Mouse (Mus musculus): ENCODE measurements at regions not wholly inside any gene's neighbourhood (a gene's known extent, or its start where the extent isn't known, plus 50 kb on each side); places are given as distances from the start of the nearest gene placed in this dataset.
"Not testable (repeated sequence)": the region's sequence is repeated elsewhere in the genome, so short reads cannot be mapped to it uniquely, and the experiment has no call there.

DNA sequence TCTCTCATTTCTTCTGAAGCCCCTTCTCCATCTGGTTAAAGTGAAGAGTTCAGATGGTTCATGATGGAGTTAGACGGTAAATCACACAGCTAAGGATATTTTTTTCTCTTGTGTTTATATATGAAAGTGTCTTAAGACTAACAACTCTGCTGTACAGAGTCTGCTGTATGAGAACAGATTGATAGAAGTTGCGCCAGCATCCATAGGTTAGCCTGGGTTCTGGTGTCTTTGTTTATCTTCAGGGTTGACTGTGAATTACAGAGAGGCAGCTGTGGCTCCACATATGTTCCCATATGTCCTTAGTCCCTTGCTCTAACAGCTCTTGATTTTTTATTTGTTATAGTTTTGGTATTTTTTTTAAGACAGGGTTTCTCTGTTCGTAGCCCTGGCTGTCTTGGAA is 334.9 kb upstream of the Api5 start:
- Histone ChIP-seq H3K4me2 (replicated peaks) (no peak overlapping the region), H3K27me3 (replicated peaks) (no peaks in the 10 kb centered on the region), H3K4me1 (0 out of 2 replicates have a peak, but pooled peaks cover 3% of the 10 kb centered on the region), H3K27ac (no peak overlapping the region), H3K9ac (no peak overlapping the region), H3K36me3 (no peaks in the 10 kb centered on the region), H3K4me3 (no peak overlapping the region), H3K9me3 (no peaks in the 10 kb centered on the region)
- 80% methylated on average over 3 of the region's 3 CpGs for WGBS
- no peak for ATAC-seq (ENCODE audit: low FRiP score, low read depth)

DNA sequence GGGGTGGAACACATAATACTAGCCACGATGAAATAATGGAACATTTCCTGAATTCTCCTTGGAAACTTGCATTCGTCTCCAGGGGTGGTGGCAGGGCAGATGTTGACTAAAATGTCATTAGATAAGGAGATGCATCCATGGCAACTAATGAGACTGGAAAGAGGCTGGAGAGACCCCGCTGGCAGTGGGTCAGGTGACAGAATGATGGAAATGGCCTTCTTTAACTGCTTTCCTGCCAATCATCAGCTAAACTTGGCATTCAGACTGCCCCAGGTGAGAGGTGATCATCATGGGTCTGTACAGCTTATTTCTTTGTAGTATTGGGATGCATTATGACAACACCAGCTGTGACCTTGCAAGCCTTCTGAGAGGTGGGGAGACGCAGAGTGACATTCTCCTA is 334.3 kb upstream of the Api5 start:
- WGBS, result 57% methylated on average over 4 of the region's 4 CpGs
- H3K27ac ChIP-seq, result no peak overlapping the region

DNA sequence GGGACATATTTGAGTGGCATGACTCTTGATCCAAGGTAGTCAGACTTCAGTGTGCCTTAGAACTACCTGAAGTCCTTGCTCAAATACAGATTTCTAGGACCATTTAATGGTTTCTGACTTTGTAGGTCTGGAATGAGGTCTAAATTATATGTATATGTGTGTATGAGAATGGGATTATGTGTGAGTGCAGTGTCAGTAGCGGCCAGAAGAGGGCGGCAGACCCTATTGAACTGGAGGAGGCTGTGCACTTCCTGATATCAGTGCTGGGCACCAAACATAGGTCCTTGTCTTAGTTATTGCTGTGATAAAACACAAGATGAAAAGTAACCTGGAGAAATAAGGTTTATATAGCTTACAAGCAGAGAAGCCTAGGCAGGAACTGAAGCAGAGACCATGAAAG is 328.6 kb upstream of the Api5 start:
- ATAC-seq (ENCODE audit: low FRiP score, low read depth), result no peak
- no peaks in the 10 kb centered on the region for H3K9me3 ChIP-seq
- H3K36me3 ChIP-seq, result no peaks in the 10 kb centered on the region
- H3K4me2 ChIP-seq (replicated peaks), result no peak overlapping the region
- no peak overlapping the region for H3K27ac ChIP-seq
- no peak overlapping the region for H3K4me3 ChIP-seq
- H3K9ac ChIP-seq, result no peak overlapping the region
- peaks cover 3% of the 10 kb centered on the region; the same call in 1 of the 2 replicates for H3K4me1 ChIP-seq
- 83% methylated on average over 2 of the region's 2 CpGs for WGBS
- H3K27me3 ChIP-seq (replicated peaks), result no peaks in the 10 kb centered on the region

More for the DNA sequence above, 334.3 kb upstream of the Api5 start:
- Histone ChIP-seq H3K27me3 (replicated peaks) (no peaks in the 10 kb centered on the region), H3K36me3 (no peaks in the 10 kb centered on the region), H3K4me1 (0 out of 2 replicates have a peak, but pooled peaks cover 3% of the 10 kb centered on the region), H3K4me3 (no peak overlapping the region), H3K9me3 (no peaks in the 10 kb centered on the region), H3K4me2 (replicated peaks) (no peak overlapping the region), H3K9ac (no peak overlapping the region)
- no peak for ATAC-seq (ENCODE audit: low FRiP score, low read depth)

DNA sequence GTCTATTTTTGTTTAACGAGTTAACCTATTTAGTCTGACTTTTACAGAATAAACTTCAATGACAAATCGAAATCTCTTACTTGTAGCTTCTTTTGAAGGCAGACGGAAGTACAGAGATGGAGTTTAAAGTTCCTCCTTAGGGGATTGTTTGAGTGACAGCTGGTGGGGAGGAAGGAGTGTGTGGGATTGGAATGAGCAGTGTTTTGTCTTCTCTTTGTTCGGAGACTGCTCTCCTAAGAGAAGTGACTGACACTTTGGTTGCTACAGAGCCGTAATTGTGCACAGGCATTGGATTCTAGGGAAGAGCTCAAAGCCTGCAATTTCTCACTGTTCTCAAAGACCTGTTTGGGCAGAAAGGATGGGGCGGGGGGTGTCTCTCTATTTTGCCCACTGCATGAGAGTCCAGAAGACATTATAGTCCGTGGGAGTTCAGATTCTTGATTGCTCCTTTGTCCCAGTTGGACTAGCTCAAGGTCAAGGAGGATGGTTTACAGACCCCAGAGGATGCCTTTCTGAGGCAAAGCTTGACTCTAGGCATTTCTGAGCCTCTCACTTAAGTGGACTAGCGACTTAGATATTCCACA is 327.0 kb upstream of the Api5 start:
- H3K9me3 ChIP-seq, result no peaks in the 10 kb centered on the region
- no peak overlapping the region for H3K9ac ChIP-seq
- H3K27ac ChIP-seq, result no peak overlapping the region
- H3K4me3 ChIP-seq, result no peak overlapping the region
- no peaks in the 10 kb centered on the region for H3K36me3 ChIP-seq
- no peaks in the 10 kb centered on the region for H3K27me3 ChIP-seq (replicated peaks)
- H3K4me1 ChIP-seq, result peaks cover 3% of the 10 kb centered on the region; the same call in 1 of the 2 replicates
- peak; percentile 61 for ATAC-seq (ENCODE audit: low FRiP score, low read depth)
- no peak overlapping the region for H3K4me2 ChIP-seq (replicated peaks)
- WGBS, result 19% methylated on average over 8 of the region's 8 CpGs

DNA sequence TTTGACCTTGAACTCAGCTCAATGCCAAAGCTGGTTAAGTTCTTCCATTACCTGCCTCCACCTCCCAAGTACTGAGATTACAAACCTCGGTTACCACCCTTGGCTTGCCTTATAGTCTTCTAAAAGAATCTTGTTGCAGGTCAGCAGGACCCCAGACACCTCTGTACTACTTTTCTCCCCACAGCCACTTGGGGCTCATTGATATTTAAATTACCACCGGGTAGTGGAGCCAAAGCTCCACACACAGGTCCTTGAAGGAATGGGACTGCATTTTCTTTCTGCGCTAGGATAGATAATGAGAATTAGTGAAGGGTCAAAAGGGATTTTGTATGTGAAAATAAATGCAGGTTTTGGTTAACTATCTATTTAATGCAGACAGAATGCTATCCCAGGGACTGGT is 326.5 kb upstream of the Api5 start:
- no peak overlapping the region for H3K4me3 ChIP-seq
- H3K27me3 ChIP-seq (replicated peaks), result no peaks in the 10 kb centered on the region
- H3K36me3 ChIP-seq, result no peaks in the 10 kb centered on the region
- WGBS, result 15% methylated on average over 3 of the region's 3 CpGs
- H3K4me1 ChIP-seq, result peaks cover 2% of the 10 kb centered on the region; the same call in 1 of the 2 replicates
- no peak overlapping the region for H3K9ac ChIP-seq
- H3K9me3 ChIP-seq, result no peaks in the 10 kb centered on the region
- ATAC-seq (ENCODE audit: low FRiP score, low read depth), result peak; percentile 55; the same call in 1 of the 2 replicates
- no peak overlapping the region for H3K4me2 ChIP-seq (replicated peaks)
- H3K27ac ChIP-seq, result no peak overlapping the region

DNA sequence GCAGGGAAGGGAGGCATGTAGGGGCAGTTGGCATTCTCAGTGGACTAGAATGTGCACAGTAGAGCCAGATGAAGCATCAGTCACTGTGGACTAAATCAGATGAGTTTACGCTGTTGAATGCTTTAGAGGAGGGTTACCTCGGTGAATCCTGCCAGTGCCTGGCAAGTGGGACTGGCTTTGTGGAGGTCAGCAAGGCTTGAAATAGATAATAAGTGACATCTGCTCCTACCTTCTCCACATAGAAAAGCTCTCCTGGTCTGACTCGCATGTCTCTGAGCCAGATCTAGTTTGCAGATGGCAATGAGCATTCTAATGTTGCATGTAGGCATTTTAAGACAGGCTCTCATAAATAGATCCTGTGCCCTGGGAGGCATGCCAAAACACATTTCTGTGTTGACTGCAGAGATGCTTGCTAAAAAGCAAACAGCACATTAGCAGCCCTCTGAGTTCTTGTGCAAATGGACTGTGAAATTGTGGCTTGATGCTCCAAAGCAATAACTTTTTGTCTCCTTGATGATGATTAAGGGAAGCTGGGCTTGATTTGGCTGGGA is 310.3 kb upstream of the Api5 start:
- no peaks in the 10 kb centered on the region for H3K4me1 ChIP-seq
- no peaks in the 10 kb centered on the region for H3K27me3 ChIP-seq (replicated peaks)
- no peaks in the 10 kb centered on the region for H3K36me3 ChIP-seq
- WGBS, result 89% methylated on average over 3 of the region's 3 CpGs
- ATAC-seq (ENCODE audit: low FRiP score, low read depth), result no peak
- no peak overlapping the region for H3K9ac ChIP-seq
- H3K27ac ChIP-seq, result no peak overlapping the region
- H3K4me3 ChIP-seq, result no peak overlapping the region
- no peak overlapping the region for H3K4me2 ChIP-seq (replicated peaks)
- no peaks in the 10 kb centered on the region for H3K9me3 ChIP-seq

DNA sequence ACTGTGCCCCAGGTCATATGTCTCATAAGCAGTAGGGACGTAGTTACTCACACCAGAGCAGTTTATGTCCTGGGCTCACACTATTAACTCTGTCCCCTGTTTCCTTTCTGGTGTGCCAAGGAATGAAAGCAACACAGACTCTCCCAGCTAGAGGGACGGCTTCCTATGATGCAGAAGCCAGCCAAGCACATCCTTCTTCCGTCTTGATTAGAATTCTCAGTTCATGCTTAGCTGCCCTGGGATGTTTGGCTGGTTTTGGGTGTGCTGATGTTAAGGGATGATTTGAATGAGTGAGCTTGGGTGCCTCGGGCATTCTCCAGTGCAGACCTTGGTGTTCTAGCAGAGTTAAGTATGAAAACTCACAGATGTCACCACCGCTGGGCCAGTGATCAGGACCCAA is 291.9 kb upstream of the Api5 start:
- H3K36me3 ChIP-seq, result no peaks in the 10 kb centered on the region
- H3K4me1 ChIP-seq, result 0 out of 2 replicates have a peak, but pooled peaks cover 4% of the 10 kb centered on the region
- ATAC-seq (ENCODE audit: low FRiP score, low read depth), result no peak
- no peaks in the 10 kb centered on the region for H3K9me3 ChIP-seq
- H3K27ac ChIP-seq, result no peak overlapping the region
- H3K9ac ChIP-seq, result no peak overlapping the region
- H3K27me3 ChIP-seq (replicated peaks), result no peaks in the 10 kb centered on the region
- H3K4me2 ChIP-seq (replicated peaks), result no peak overlapping the region
- WGBS, result 82% methylated on average over 5 of the region's 5 CpGs
- no peak overlapping the region for H3K4me3 ChIP-seq

DNA sequence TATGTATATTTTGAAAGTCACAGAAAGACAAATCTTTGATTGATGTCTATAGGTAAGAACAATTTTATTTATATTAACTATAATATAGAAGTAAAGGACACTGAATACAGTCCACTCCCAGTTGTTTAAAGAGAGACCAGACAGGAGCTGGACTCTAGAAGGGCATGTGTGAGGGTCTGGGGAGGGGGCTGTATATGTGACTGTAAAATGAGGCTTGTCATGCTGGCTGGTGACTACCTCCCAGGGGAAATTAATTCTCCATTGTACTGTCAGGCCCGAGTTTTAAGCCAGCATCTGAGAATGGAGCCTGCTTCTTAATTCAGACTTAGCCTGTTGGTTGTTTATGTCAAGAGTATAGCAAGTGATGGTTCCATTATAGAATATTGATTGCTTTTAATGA is 261.4 kb upstream of the Api5 start:
- Histone ChIP-seq H3K36me3 (no peaks in the 10 kb centered on the region), H3K9me3 (no peaks in the 10 kb centered on the region), H3K4me1 (no peaks in the 10 kb centered on the region), H3K27ac (no peak overlapping the region), H3K4me3 (no peak overlapping the region), H3K4me2 (replicated peaks) (no peak overlapping the region), H3K9ac (no peak overlapping the region), H3K27me3 (replicated peaks) (no peaks in the 10 kb centered on the region)
- WGBS, result 32% methylated on average over 1 of the region's 1 CpGs
- ATAC-seq (ENCODE audit: low FRiP score, low read depth), result no peak

DNA sequence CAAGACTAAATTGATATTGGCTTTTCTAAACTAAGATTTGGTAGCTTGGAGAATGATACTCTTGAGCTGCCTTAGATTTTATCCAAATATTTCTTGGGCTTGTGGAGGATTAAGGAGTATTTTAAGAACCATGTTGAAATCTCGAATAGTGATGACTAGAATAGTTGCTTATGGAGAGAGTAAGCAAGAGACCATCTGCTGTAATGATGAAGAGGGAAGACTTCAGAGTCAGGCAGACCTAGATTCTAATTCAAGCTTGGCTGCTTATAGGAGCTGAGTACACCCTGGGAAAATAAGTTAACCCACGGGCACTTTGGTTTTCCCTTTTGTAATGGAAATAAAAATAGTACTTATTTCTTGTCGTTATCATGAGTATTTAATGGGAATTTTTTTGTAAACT is 257.3 kb upstream of the Api5 start:
- Histone ChIP-seq H3K4me3 (no peak overlapping the region), H3K27me3 (replicated peaks) (no peaks in the 10 kb centered on the region), H3K9ac (no peak overlapping the region), H3K36me3 (no peaks in the 10 kb centered on the region), H3K9me3 (no peaks in the 10 kb centered on the region), H3K4me2 (replicated peaks) (no peak overlapping the region), H3K27ac (no peak overlapping the region), H3K4me1 (no peaks in the 10 kb centered on the region)
- 84% methylated on average over 3 of the region's 3 CpGs for WGBS
- ATAC-seq (ENCODE audit: low FRiP score, low read depth), result no peak

DNA sequence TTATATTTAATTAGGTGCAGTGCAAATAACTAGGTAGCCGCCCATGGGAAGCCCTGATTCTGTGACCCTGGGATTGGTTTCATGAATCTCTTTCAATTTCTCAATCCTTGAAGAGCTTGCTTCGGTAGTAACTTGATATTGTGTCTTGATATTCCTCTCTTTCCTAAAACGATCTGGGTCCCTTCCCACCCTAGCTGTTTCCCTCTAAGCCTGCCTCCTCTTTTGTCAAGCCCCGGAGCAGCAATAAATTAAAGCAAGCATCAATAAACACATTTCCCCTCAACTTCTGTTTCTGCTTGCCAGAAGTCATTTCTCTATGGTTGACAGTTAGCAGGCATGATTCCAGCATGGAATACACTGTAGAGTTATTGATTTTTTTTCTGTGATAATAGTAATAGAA is 252.6 kb upstream of the Api5 start:
- Histone ChIP-seq H3K27ac (no peak overlapping the region), H3K9ac (no peak overlapping the region), H3K4me1 (no peaks in the 10 kb centered on the region), H3K9me3 (no peaks in the 10 kb centered on the region), H3K4me2 (replicated peaks) (no peak overlapping the region), H3K36me3 (no peaks in the 10 kb centered on the region), H3K27me3 (replicated peaks) (no peaks in the 10 kb centered on the region), H3K4me3 (no peak overlapping the region)
- no peak for ATAC-seq (ENCODE audit: low FRiP score, low read depth)
- WGBS, result 46% methylated on average over 4 of the region's 4 CpGs

DNA sequence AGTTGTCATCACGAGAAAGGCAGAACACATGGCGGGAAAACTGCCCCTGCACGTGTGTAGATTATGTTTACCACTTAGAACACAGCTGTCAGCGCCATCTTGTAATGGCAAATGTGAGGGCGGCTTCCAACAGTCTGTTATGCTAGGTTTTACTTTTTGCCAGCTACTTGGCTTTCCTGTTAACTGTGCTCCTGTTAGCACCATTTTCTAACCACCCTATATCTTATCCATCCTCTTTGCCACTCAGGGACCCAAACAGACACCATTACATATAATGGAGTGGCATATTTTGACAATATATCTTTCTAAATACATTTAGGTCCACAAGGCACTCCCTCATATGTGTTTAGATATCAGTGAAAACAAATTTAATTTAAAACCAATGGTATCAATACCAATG is 247.7 kb upstream of the Api5 start:
- H3K4me1 ChIP-seq; H3K27me3 ChIP-seq (replicated peaks); H3K4me2 ChIP-seq (replicated peaks); ATAC-seq (ENCODE audit: low FRiP score, low read depth); H3K36me3 ChIP-seq; H3K27ac ChIP-seq; H3K9ac ChIP-seq; H3K4me3 ChIP-seq; H3K9me3 ChIP-seq: not testable (repeated sequence)
- WGBS, result 90% methylated on average over 5 of the region's 5 CpGs

DNA sequence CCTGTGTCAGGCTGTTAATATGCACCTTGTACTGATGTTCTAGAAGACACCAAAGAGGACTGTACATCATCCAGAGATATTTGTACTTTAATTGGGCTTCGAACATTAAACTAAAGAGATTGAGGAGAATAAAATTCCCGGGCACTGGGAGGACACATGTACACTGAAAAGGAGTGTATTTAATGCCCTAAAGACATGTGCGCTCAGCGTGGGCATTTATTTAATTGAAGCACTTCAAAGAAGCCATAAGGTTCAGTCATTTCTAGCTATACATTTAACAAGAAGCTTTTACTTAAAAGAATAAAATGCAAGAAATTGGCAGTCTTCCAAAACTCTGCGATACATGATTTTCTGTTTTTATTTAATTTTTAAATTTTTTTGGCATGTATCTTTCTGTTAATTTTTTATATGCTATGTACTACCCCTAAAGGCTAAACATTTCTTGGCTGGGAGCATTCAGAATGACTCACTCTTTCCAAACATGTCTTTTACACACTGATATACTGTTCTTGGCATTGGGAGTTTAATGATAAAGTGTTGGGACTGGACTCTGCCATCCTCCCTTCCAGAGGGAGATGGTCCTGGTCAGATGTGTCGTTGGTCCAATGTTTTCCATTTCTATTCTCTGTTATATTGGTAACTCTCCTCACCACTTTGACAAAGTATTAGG is 242.3 kb upstream of the Api5 start:
- WGBS, result 89% methylated on average over 6 of the region's 6 CpGs
- H3K36me3 ChIP-seq, result no peaks in the 10 kb centered on the region
- H3K9ac ChIP-seq, result no peak overlapping the region
- no peaks in the 10 kb centered on the region for H3K4me1 ChIP-seq
- ATAC-seq (ENCODE audit: low FRiP score, low read depth), result no peak
- H3K4me2 ChIP-seq (replicated peaks), result no peak overlapping the region
- H3K27me3 ChIP-seq (replicated peaks), result no peaks in the 10 kb centered on the region
- H3K9me3 ChIP-seq, result no peaks in the 10 kb centered on the region
- H3K27ac ChIP-seq, result no peak overlapping the region
- no peak overlapping the region for H3K4me3 ChIP-seq

DNA sequence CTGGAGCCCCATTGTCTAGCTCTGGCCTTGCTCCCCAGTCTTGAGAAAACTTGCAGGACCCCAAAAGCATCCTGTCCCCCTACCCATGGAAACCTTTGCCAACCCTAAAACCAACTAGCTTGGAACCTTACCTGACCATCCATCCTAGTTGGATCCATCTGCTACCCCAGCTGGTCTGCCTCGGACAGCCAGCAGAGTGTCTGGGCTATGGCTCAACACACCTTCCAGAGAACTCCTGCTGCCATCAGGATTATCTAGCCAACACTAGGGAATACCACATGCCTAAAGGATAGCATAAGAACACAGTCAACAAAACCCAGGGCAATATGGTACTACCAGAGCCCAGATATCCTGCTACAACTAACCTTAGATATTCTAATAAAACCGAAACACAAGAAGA is 227.9 kb upstream of the Api5 start:
- no peak for ATAC-seq (ENCODE audit: low FRiP score, low read depth)

More for the DNA sequence above, 227.9 kb upstream of the Api5 start:
- Histone ChIP-seq H3K36me3 (no peaks in the 10 kb centered on the region), H3K4me1 (no peaks in the 10 kb centered on the region), H3K9ac (no peak overlapping the region), H3K9me3 (no peaks in the 10 kb centered on the region), H3K4me2 (replicated peaks) (no peak overlapping the region), H3K27ac (no peak overlapping the region), H3K27me3 (replicated peaks) (no peaks in the 10 kb centered on the region), H3K4me3 (no peak overlapping the region)
- WGBS, result 90% methylated on average over 2 of the region's 2 CpGs

Measured in neural tube, embryonic 12.5 days (tissue).